Mouse (Mus musculus) heart, embryonic 11.5 days (tissue): ENCODE data around the gene Gsc. TPM values are rescaled to one million over a fixed set of nuclear protein-coding genes. Genes with fewer than 3 reads are reported as not detected.
A peak's percentile ranks its signal among the peaks of the same experiment; 100 is the strongest.

ENCODE experiments used
- ATAC-seq: fragments of 200-750 bp; cut with Nextera tagmentation; replicated peaks from 2 replicates; pipeline ENCODE4 v1.8.0; 2017; ENCODE audit warnings: moderate library complexity; ENCODE audit not compliant: insufficient number of reproducible peaks, low FRiP score, low TSS enrichment
- H3K27ac ChIP-seq: fragments of 300-500 bp; sonication (generic); 2 replicates; pipeline ENCODE4 v1.5.1; 2014; ENCODE audit warnings: mild to moderate bottlenecking, low read depth, low read length
- H3K27me3 ChIP-seq: fragments of 300-500 bp; sonication (generic); 2 replicates; pipeline ENCODE4 v1.6.1; 2014; ENCODE audit warnings: mild to moderate bottlenecking, low read length, mixed read lengths; ENCODE audit not compliant: control insufficient read depth, insufficient read depth
- H3K36me3 ChIP-seq: fragments of 300-500 bp; sonication (generic); 2 replicates; pipeline ENCODE4 v1.6.1; 2014; ENCODE audit warnings: mild to moderate bottlenecking, low read length, moderate library complexity, mixed read lengths; ENCODE audit not compliant: control insufficient read depth, insufficient read depth
- H3K4me1 ChIP-seq: fragments of 300-500 bp; sonication (generic); 2 replicates; pipeline ENCODE4 v1.6.1; 2014; ENCODE audit warnings: low read length; ENCODE audit not compliant: control insufficient read depth, insufficient read depth
- H3K4me2 ChIP-seq: fragments of 300-500 bp; sonication (generic); 2 replicates; pipeline ENCODE4 v1.6.1; 2014; ENCODE audit warnings: mild to moderate bottlenecking, moderate library complexity
- H3K4me3 ChIP-seq: fragments of 300-500 bp; sonication (generic); 2 replicates; pipeline ENCODE4 v1.5.1; 2014; ENCODE audit warnings: low read depth, low read length
- H3K9ac ChIP-seq: fragments of 300-500 bp; sonication (generic); 2 replicates; pipeline ENCODE4 v1.6.1; 2014; ENCODE audit warnings: mild to moderate bottlenecking, low read depth, low read length, moderate library complexity
- H3K9me3 ChIP-seq: fragments of 300-500 bp; sonication (generic); replicated peaks from 2 replicates; pipeline ENCODE4 v1.6.1; 2016; ENCODE audit warnings: low read length; ENCODE audit not compliant: control insufficient read depth
- WGBS: fragments of 180-500 bp; shearing (Covaris S2); extraction: QIAGEN DNeasy Blood & Tissue Kit; methylation state at CpG from one replicate; pipeline ENCODE4 v1.1.7; 2014; ENCODE audit not compliant: insufficient replicate concordance; 5-methylcytosine and 5-hydroxymethylcytosine counted together
- polyA plus RNA-seq: library from polyadenylated mRNA; unstranded; fragments of >200 nt; fragmentation: Nextera tagmentation; extraction: Ambion mirVana; gene quantifications from 2 replicates; pipeline ENCODE4 v1.2.1, GENCODE M21; 2014

Gsc gene
- polyA plus RNA-seq, 1 experiment from 2014 or later, result 1.5 TPM

GRCm38 (mm10) chr12:104470646-104471045, 2.5 kb downstream of the Gsc start:
- H3K36me3 ChIP-seq, result no peaks in the 10 kb centered on the region
- no peak overlapping the region for H3K4me3 ChIP-seq
- H3K27me3 ChIP-seq, result peaks cover 60% of the 10 kb centered on the region
- H3K9ac ChIP-seq, result no peak overlapping the region
- H3K9me3 ChIP-seq, result no peaks in the 10 kb centered on the region
- no peak overlapping the region for H3K4me2 ChIP-seq
- 16% methylated on average over 6 of the region's 6 CpGs for WGBS
- ATAC-seq, result no peak
- peaks cover 30% of the 10 kb centered on the region for H3K4me1 ChIP-seq
- H3K27ac ChIP-seq, result no peak overlapping the region

GRCm38 (mm10) chr12:104468783-104469182, 4.3 kb downstream of the Gsc start:
- peak overlapping the region; percentile 50 for H3K27ac ChIP-seq
- peaks cover 43% of the 10 kb centered on the region for H3K27me3 ChIP-seq
- no peaks in the 10 kb centered on the region for H3K9me3 ChIP-seq
- H3K4me1 ChIP-seq, result peaks cover 25% of the 10 kb centered on the region
- no peak overlapping the region for H3K4me2 ChIP-seq
- no peak overlapping the region for H3K9ac ChIP-seq
- 3% methylated on average over 4 of the region's 4 CpGs for WGBS
- no peak overlapping the region for H3K4me3 ChIP-seq
- no peaks in the 10 kb centered on the region for H3K36me3 ChIP-seq
- ATAC-seq, result peak; percentile 36; the same call in 1 of the 2 replicates

DNA sequence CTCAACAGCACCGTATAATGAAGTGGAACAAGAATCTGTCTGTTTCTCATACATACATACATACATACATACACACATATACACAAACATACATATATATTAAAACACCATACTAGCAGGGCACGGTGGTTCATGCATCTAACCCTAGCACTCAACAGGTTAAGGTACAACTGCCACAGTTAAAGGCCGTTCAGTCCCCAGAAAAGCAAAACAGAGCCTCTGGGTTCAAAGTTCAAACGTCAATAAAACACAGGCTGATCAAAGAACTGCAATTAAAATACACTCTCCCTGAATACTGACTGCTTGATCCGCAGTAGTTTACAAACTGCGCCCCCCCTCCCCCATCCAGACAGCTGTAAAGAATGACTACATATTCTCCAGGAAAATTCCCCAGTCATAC, 5.8 kb downstream of the Gsc start:
- Histone ChIP-seq H3K36me3 (no peaks in the 10 kb centered on the region), H3K4me2 (no peak overlapping the region), H3K27ac (no peak overlapping the region), H3K4me1 (peaks cover 20% of the 10 kb centered on the region), H3K9me3 (no peaks in the 10 kb centered on the region), H3K9ac (no peak overlapping the region), H3K27me3 (peaks cover 30% of the 10 kb centered on the region), H3K4me3 (no peak overlapping the region)
- 50% methylated on average over 6 of the region's 6 CpGs for WGBS
- ATAC-seq, result no peak

DNA sequence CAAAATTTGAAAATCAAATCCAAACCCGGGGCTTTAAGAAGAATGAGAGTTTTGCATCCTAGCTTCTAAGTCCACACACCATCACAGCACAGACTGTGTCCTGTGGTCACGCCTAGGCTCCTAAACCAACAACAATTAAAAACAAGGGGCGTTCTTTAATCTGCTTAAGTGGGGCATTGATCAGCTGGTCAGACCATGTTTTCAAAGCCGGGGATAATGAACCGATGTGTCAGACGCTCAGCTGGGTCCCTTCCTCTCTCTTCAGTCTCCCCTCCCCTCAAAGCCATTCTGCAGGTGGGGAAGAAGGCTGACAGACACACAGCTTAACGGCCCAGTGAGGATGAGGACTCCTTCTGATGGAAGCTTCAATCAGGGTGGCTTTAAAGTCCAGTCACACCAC, 6.2 kb downstream of the Gsc start:
- no peak overlapping the region for H3K9ac ChIP-seq
- no peaks in the 10 kb centered on the region for H3K36me3 ChIP-seq
- no peaks in the 10 kb centered on the region for H3K9me3 ChIP-seq
- no peak overlapping the region for H3K27ac ChIP-seq
- no peak overlapping the region for H3K4me3 ChIP-seq
- no peak overlapping the region for H3K4me2 ChIP-seq
- peaks cover 19% of the 10 kb centered on the region for H3K4me1 ChIP-seq
- peaks cover 26% of the 10 kb centered on the region for H3K27me3 ChIP-seq
- ATAC-seq, result no peak
- WGBS, result 29% methylated on average over 7 of the region's 7 CpGs

- H3K4me2 ChIP-seq, result no peak overlapping the region
These were observed 11.8 kb downstream of the Gsc start for GRCm38 (mm10) chr12:104461372-104461771.

GRCm38 (mm10) chr12:104459377-104459776, 13.8 kb downstream of the Gsc start:
- Histone ChIP-seq H3K4me1 (0 out of 2 replicates have a peak, but pooled peaks cover 2% of the 10 kb centered on the region), H3K27me3 (peaks cover 7% of the 10 kb centered on the region), H3K36me3 (no peaks in the 10 kb centered on the region), H3K27ac (no peak overlapping the region), H3K9me3 (no peaks in the 10 kb centered on the region), H3K4me3 (no peak overlapping the region), H3K4me2 (no peak overlapping the region), H3K9ac (no peak overlapping the region)
- 52% methylated on average over 6 of the region's 6 CpGs for WGBS
- ATAC-seq, result no peak

More at GRCm38 (mm10) chr12:104461372-104461771, 11.8 kb downstream of the Gsc start:
- no peaks in the 10 kb centered on the region for H3K9me3 ChIP-seq
- no peak overlapping the region for H3K27ac ChIP-seq
- 32% methylated on average over 8 of the region's 8 CpGs for WGBS
- peaks cover 7% of the 10 kb centered on the region for H3K27me3 ChIP-seq
- no peak for ATAC-seq
- no peaks in the 10 kb centered on the region for H3K36me3 ChIP-seq
- H3K4me1 ChIP-seq, result 0 out of 2 replicates have a peak, but pooled peaks cover 2% of the 10 kb centered on the region
- no peak overlapping the region for H3K4me3 ChIP-seq
- H3K9ac ChIP-seq, result no peak overlapping the region

DNA sequence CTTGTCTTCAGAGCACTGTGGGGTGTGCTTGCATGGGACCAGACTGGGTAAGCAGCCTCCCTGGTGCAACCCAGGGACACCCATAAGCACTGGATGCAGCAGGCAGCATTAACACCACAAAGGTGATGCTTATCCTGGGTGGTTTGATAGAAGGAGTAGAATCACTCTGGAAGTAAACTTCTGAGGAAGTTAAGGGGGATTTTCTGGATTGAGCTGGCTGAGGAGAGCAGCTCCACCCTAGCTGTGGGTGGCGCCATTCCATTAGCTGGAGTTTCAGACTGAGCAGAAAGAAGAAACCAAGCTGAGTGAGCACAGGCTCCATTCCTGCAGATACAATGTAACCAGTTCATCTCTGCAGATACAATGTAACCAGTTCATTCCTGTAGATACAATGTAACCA, 20.1 kb downstream of the Gsc start:
- Histone ChIP-seq H3K4me1 (no peaks in the 10 kb centered on the region), H3K9ac (no peak overlapping the region), H3K27ac (no peak overlapping the region), H3K36me3 (no peaks in the 10 kb centered on the region), H3K4me2 (no peak overlapping the region), H3K4me3 (no peak overlapping the region), H3K27me3 (no peaks in the 10 kb centered on the region), H3K9me3 (no peaks in the 10 kb centered on the region)
- WGBS, result 47% methylated on average over 1 of the region's 1 CpGs
- no peak for ATAC-seq

- Histone ChIP-seq H3K4me2 (no peak overlapping the region), H3K9ac (no peak overlapping the region), H3K27me3 (no peaks in the 10 kb centered on the region), H3K4me3 (no peak overlapping the region), H3K9me3 (no peaks in the 10 kb centered on the region), H3K4me1 (no peaks in the 10 kb centered on the region), H3K27ac (no peak overlapping the region), H3K36me3 (no peaks in the 10 kb centered on the region)
- ATAC-seq, result no peak
- 68% methylated on average over 10 of the region's 10 CpGs for WGBS
These were observed 22.9 kb downstream of the Gsc start for GRCm38 (mm10) chr12:104450257-104450656.

DNA sequence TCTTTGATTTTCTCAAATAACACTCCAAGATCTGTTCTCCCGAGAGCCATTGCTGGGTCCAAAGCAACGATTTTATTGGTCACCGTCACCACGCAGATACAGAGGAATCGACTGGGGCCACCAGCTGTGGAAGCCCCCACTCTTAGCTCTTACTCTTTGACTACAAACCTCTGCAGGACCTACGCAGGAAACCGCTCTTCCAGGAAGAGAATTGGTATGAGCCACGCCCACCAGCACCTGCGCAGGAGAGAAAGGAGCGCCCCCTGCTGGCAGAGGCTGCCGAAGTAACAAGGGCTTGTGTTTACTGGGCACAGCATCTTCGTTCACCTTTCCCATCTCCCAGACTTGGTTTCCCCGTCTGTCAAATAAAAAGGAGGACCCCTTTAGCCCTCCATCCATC, 25.0 kb downstream of the Gsc start:
- no peaks in the 10 kb centered on the region for H3K36me3 ChIP-seq
- WGBS, result 28% methylated on average over 13 of the region's 13 CpGs
- H3K27ac ChIP-seq, result no peak overlapping the region
- no peak for ATAC-seq
- H3K27me3 ChIP-seq, result no peaks in the 10 kb centered on the region
- no peaks in the 10 kb centered on the region for H3K4me1 ChIP-seq
- H3K9me3 ChIP-seq, result no peaks in the 10 kb centered on the region
- no peak overlapping the region; the same call in 1 of the 2 replicates for H3K4me2 ChIP-seq
- H3K9ac ChIP-seq, result no peak overlapping the region
- H3K4me3 ChIP-seq, result no peak overlapping the region
